Mouse (Mus musculus) MEL (cell line): ENCODE measurements around the gene Fscn2. TPM values are rescaled to one million over a fixed set of nuclear protein-coding genes. Genes with fewer than 3 reads are reported as not detected.

ENCODE experiments used
- DNase-seq: peaks from one replicate; pipeline ENCODE4 v3.0.0; 2011; ENCODE audit warnings: low read depth, low spot score
- H3K27ac ChIP-seq: 2 replicates; pipeline ENCODE4 v1.5.1; 2012; ENCODE audit warnings: low read depth, mild to moderate bottlenecking, control low read depth, low read length, moderate library complexity; ENCODE audit not compliant: control insufficient read depth
- H3K27me3 ChIP-seq, 2 experiments: fragments of 150-350 bp in 1 of 2; sonication (generic) in 1 of 2; 2 replicates each; pipeline ENCODE4 v1.6.1; 2012; ENCODE audit warnings: low read length in 2 of 2, mild to moderate bottlenecking in 2 of 2, improper control_type of control experiment in 1 of 2, moderate library complexity in 1 of 2; ENCODE audit not compliant: insufficient read depth in 2 of 2, control insufficient read depth in 1 of 2
- H3K36me3 ChIP-seq, 2 experiments: 2 replicates each; pipeline ENCODE4 v1.6.1; 2012 to 2014; ENCODE audit warnings: low read length in 2 of 2, improper control_type of control experiment in 1 of 2, inconsistent platforms in 1 of 2, mild to moderate bottlenecking in 1 of 2; ENCODE audit not compliant: insufficient read depth in 2 of 2, control insufficient read depth in 1 of 2
- H3K4me1 ChIP-seq, 2 experiments: fragments of 150-350 bp in 1 of 2; sonication (generic) in 1 of 2; 2 replicates each; pipeline ENCODE4 v1.6.1; 2012; ENCODE audit warnings: low read length in 2 of 2, improper control_type of control experiment in 1 of 2, mild to moderate bottlenecking in 1 of 2; ENCODE audit not compliant: insufficient read depth in 2 of 2, control insufficient read depth in 1 of 2
- H3K4me3 ChIP-seq, 2 experiments: fragments of 150-350 bp in 1 of 2; sonication (generic) in 1 of 2; 2 replicates each; pipeline ENCODE4 v1.5.1; 2012; ENCODE audit warnings: low read depth in 2 of 2, low read length in 2 of 2, mild to moderate bottlenecking in 2 of 2, moderate library complexity in 2 of 2, control low read depth in 1 of 2, improper control_type of control experiment in 1 of 2; ENCODE audit not compliant: control insufficient read depth in 1 of 2, insufficient read depth in 1 of 2
- H3K79me2 ChIP-seq: 2 replicates; pipeline ENCODE4 v1.6.1; 2012; ENCODE audit warnings: mild to moderate bottlenecking, low read length, moderate library complexity; ENCODE audit not compliant: control insufficient read depth, poor library complexity, insufficient read depth
- H3K9ac ChIP-seq: 2 replicates; pipeline ENCODE4 v1.6.1; 2012; ENCODE audit warnings: low read depth, mild to moderate bottlenecking, control low read depth, low read length, moderate library complexity; ENCODE audit not compliant: control insufficient read depth, poor library complexity, severe bottlenecking
- H3K9me3 ChIP-seq: fragments of 150-350 bp; sonication (generic); replicated peaks from 2 replicates; pipeline ENCODE4 v1.6.1; 2012; ENCODE audit warnings: mild to moderate bottlenecking, low read length, improper control_type of control experiment, moderate library complexity; ENCODE audit not compliant: insufficient read depth
- CHD1 ChIP-seq: IDR thresholded peaks from 2 replicates; pipeline ENCODE4 v1.6.1; 2012; ENCODE audit warnings: low read depth, mild to moderate bottlenecking, inconsistent platforms, low read length, improper control_type of control experiment
- E2F4 ChIP-seq: IDR thresholded peaks from 2 replicates; pipeline ENCODE4 v1.6.1; 2011; ENCODE audit warnings: low read depth, low read length, improper control_type of control experiment, borderline replicate concordance
- ETS1 ChIP-seq: IDR thresholded peaks from 2 replicates; pipeline ENCODE4 v1.6.1; 2012; ENCODE audit warnings: low read depth, mild to moderate bottlenecking, inconsistent platforms, low read length, improper control_type of control experiment, moderate library complexity
- GATA1 ChIP-seq: IDR thresholded peaks from 2 replicates; pipeline ENCODE4 v1.6.1; 2011; ENCODE audit warnings: low read depth, low read length, improper control_type of control experiment
- HCFC1 ChIP-seq: IDR thresholded peaks from 2 replicates; pipeline ENCODE4 v1.6.1; 2012; ENCODE audit warnings: low read depth, mild to moderate bottlenecking, inconsistent platforms, low read length, improper control_type of control experiment, moderate library complexity
- JUND ChIP-seq: IDR thresholded peaks from 2 replicates; pipeline ENCODE4 v1.6.1; 2011; ENCODE audit warnings: low read depth, mild to moderate bottlenecking, improper control_type of control experiment, low read length
- KAT2A ChIP-seq: conservative IDR thresholded peaks from 2 replicates; pipeline ENCODE4 v1.6.1; 2012; ENCODE audit warnings: low read depth, low read length, improper control_type of control experiment, inconsistent platforms
- MAZ ChIP-seq: IDR thresholded peaks from 2 replicates; pipeline ENCODE4 v1.6.1; 2012; ENCODE audit warnings: low read depth, mild to moderate bottlenecking, inconsistent platforms, low read length, improper control_type of control experiment
- MEF2A ChIP-seq: IDR thresholded peaks from 2 replicates; pipeline ENCODE4 v1.6.1; 2014; ENCODE audit warnings: low read depth, mild to moderate bottlenecking, inconsistent platforms, low read length, improper control_type of control experiment; ENCODE audit not compliant: poor library complexity, insufficient replicate concordance, severe bottlenecking; ENCODE audit errors: extremely low read depth
- MYB ChIP-seq: IDR thresholded peaks from 2 replicates; pipeline ENCODE4 v1.6.1; 2011; ENCODE audit warnings: mild to moderate bottlenecking, low read depth, low read length, improper control_type of control experiment
- MYC ChIP-seq: IDR thresholded peaks from 2 replicates; pipeline ENCODE4 v1.6.1; 2011; ENCODE audit warnings: low read depth, mild to moderate bottlenecking, low read length, improper control_type of control experiment, moderate library complexity
- NELFE ChIP-seq: IDR thresholded peaks from 2 replicates; pipeline ENCODE4 v1.6.1; 2011; ENCODE audit warnings: low read depth, low read length, improper control_type of control experiment
- NRF1 ChIP-seq: IDR thresholded peaks from 2 replicates; pipeline ENCODE4 v1.6.1; 2014; ENCODE audit warnings: low read depth, mild to moderate bottlenecking, inconsistent platforms, low read length, improper control_type of control experiment, moderate library complexity; ENCODE audit not compliant: poor library complexity, insufficient read depth, severe bottlenecking
- POLR2AphosphoS2 ChIP-seq: IDR thresholded peaks from 2 replicates; pipeline ENCODE4 v1.6.1; 2011; ENCODE audit warnings: low read length, improper control_type of control experiment
- RAD21 ChIP-seq: IDR thresholded peaks from 2 replicates; pipeline ENCODE4 v1.6.1; 2011; ENCODE audit warnings: mild to moderate bottlenecking, low read depth, low read length, improper control_type of control experiment
- RCOR1 ChIP-seq: IDR thresholded peaks from 2 replicates; pipeline ENCODE4 v1.6.1; 2012; ENCODE audit warnings: low read depth, mild to moderate bottlenecking, inconsistent platforms, low read length, improper control_type of control experiment
- SIN3A ChIP-seq: IDR thresholded peaks from 2 replicates; pipeline ENCODE4 v1.6.1; 2012; ENCODE audit warnings: low read length, improper control_type of control experiment, inconsistent platforms
- SMC3 ChIP-seq: IDR thresholded peaks from 2 replicates; pipeline ENCODE4 v1.6.1; 2011; ENCODE audit warnings: low read depth, low read length, improper control_type of control experiment
- TBP ChIP-seq: IDR thresholded peaks from 2 replicates; pipeline ENCODE4 v1.8.0; 2011; ENCODE audit warnings: low read depth, low read length, improper control_type of control experiment
- UBTF ChIP-seq: IDR thresholded peaks from 2 replicates; pipeline ENCODE4 v1.6.1; 2012; ENCODE audit warnings: low read depth, mild to moderate bottlenecking, inconsistent platforms, low read length, improper control_type of control experiment, moderate library complexity, borderline replicate concordance; ENCODE audit not compliant: insufficient read depth
- USF1 ChIP-seq: IDR thresholded peaks from 2 replicates; pipeline ENCODE4 v1.6.1; 2014; ENCODE audit warnings: low read depth, mild to moderate bottlenecking, inconsistent platforms, low read length, improper control_type of control experiment, moderate library complexity
- USF2 ChIP-seq, 2 experiments: IDR thresholded peaks; 2 replicates each; pipeline ENCODE4 v1.6.1; 2011 to 2012; ENCODE audit warnings: improper control_type of control experiment in 2 of 2, low read length in 2 of 2, borderline replicate concordance in 1 of 2, inconsistent platforms in 1 of 2, low read depth in 1 of 2, mild to moderate bottlenecking in 1 of 2; ENCODE audit not compliant: insufficient read depth in 1 of 2
- ZC3H11A ChIP-seq: IDR thresholded peaks from 2 replicates; pipeline ENCODE4 v1.6.1; 2012; ENCODE audit warnings: low read depth, mild to moderate bottlenecking, inconsistent platforms, low read length, improper control_type of control experiment
- ZKSCAN1 ChIP-seq: IDR thresholded peaks from 2 replicates; pipeline ENCODE4 v1.6.1; 2012; ENCODE audit warnings: low read depth, mild to moderate bottlenecking, inconsistent platforms, low read length, improper control_type of control experiment, moderate library complexity
- polyA plus RNA-seq, 2 experiments: library from polyadenylated mRNA; stranded (reverse) in 1 of 2; unstranded in 1 of 2; fragments of >175 nt in 1 of 2; fragments of >200 nt in 1 of 2; gene quantifications; 2 replicates each; pipeline versions ENCODE4 v1.2.1 to v1.2.4; 2012; ENCODE audit warnings: low replicate concordance in 2 of 2, low read depth in 1 of 2; ENCODE audit not compliant: insufficient read length in 2 of 2, insufficient read depth in 1 of 2, missing spikeins in 1 of 2
- total RNA-seq: library from RNA; depleted of rRNA; stranded (reverse); fragments of 300-350 nt; gene quantifications from 2 replicates; pipeline ENCODE4 v1.2.3, GENCODE M21; 2012

Gene Fscn2
- total and polyA plus RNA-seq, 3 experiments: 0.61 to 0.62 TPM; not detected in 1

DNA sequence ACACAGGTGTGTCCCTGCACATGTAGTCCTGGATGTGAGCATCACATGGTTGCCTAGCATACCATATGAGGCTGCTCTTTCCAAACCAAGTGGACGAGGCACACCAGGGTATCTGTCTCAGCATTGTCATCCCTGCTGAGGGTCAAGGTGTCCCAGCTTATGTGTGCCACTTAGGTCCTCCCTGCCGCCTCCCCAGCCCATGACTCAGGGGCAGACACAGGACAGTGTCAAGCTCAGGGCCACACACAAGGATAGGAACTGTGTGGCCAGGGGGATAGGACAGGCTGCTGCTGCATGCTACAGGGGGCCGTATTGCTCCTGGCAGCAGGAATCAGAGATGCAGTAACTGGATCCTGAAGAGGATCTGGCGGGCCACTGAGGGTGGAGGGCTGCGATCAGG, 579 bp upstream of the Fscn2 start:
- TF ChIP-seq ZC3H11A: no peak
- no peak for TF ChIP-seq SIN3A
- no peak for TF ChIP-seq ETS1
- no peak for TF ChIP-seq MEF2A
- no peak for TF ChIP-seq ZKSCAN1
- no peak for TF ChIP-seq UBTF
- Histone ChIP-seq H3K4me3 (no peak overlapping the region), H3K9me3 (no peaks in the 10 kb centered on the region), H3K36me3 (peaks cover 0 to 8% of the 10 kb centered on the region in 2 experiments; a peak in 2 of 4 replicates), H3K4me1 (peaks cover 3 to 17% of the 10 kb centered on the region in 2 experiments), H3K79me2 (no peaks in the 10 kb centered on the region), H3K9ac (no peak overlapping the region), H3K27ac (no peak overlapping the region), H3K27me3 (no peaks in the 10 kb centered on the region)
- no peak for DNase-seq

DNA sequence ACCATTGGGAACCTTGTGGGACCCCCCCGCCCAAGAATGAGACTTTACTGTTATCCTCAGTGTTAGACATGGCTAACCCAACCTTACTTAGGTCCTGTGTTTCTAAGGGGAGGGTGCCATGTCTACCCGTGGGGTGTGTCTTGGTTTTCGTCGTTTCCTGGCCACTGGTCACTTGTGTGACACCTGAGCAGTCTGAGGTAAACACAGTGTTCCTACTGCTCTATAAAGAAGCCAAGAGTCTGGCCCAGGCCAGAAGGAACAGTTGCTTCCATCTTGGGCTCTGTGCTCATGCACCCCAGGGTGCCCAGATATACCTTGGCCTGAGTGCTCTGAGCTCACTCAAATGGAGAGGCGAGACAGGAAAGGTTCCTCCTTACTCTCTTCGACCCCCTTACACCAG, 1.6 kb downstream of the Fscn2 start:
- H3K4me3 ChIP-seq: no peak overlapping the region
- H3K27ac ChIP-seq: no peak overlapping the region
- H3K9ac ChIP-seq: no peak overlapping the region
- no peaks in the 10 kb centered on the region for H3K9me3 ChIP-seq
- no peak for TF ChIP-seq ZKSCAN1
- TF ChIP-seq TBP: no peak
- no peak for TF ChIP-seq NRF1
- no peak for TF ChIP-seq KAT2A
- no peak for TF ChIP-seq E2F4
- TF ChIP-seq ZC3H11A: no peak
- no peak for TF ChIP-seq UBTF
- no peak for TF ChIP-seq RAD21
- no peak for TF ChIP-seq NELFE
- TF ChIP-seq MYC: no peak
- no peak for TF ChIP-seq POLR2AphosphoS2
- peaks cover 0 to 3% of the 10 kb centered on the region in 2 experiments; a peak in 1 of 4 replicates for H3K36me3 ChIP-seq
- no peaks in the 10 kb centered on the region for H3K27me3 ChIP-seq
- H3K79me2 ChIP-seq: no peaks in the 10 kb centered on the region
- peaks cover 0 to 10% of the 10 kb centered on the region in 2 experiments; a peak in 3 of 4 replicates for H3K4me1 ChIP-seq
- no peak for DNase-seq

DNA sequence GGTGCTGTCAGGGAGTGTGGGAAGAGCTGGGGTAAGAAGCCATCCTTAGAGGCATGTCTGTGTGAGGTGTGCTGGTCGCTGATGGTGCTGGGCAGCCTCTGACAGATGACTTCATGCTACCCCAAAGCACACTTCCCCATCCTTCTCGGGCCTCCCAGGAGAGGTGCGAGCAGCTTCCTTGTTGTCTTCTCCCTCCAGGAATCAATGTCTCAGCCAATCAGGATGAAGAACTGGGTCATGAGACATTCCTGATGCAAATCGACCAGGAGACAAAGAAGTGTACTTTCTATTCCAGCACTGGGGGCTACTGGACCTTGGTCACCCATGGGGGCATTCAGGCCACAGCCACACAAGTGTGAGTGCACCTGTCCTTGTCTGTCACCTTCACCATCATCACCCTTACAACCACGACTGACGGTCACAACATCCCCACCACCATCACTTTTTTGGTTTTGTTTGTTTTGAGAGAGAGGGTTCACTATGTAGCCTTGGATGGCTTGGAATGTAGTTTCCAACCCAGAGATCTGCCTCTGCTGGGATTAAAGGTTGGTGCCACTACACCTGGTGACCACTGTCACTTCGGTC, 5.2 kb downstream of the Fscn2 start:
- no peaks in the 10 kb centered on the region for H3K4me1 ChIP-seq
- H3K79me2 ChIP-seq: no peaks in the 10 kb centered on the region
- no peak overlapping the region for H3K9ac ChIP-seq
- no peaks in the 10 kb centered on the region for H3K9me3 ChIP-seq
- no peaks in the 10 kb centered on the region for H3K27me3 ChIP-seq
- no peaks in the 10 kb centered on the region for H3K36me3 ChIP-seq
- no peak overlapping the region for H3K4me3 ChIP-seq
- no peak for DNase-seq
- no peak overlapping the region for H3K27ac ChIP-seq
- TF ChIP-seq JUND (no peak), GATA1 (no peak), MYB (no peak), RCOR1 (no peak), UBTF (no peak), RAD21 (no peak), USF2 (IDR thresholded peaks at IDR 0.05; ENCODE audit: borderline replicate concordance in 1 of 2, insufficient read depth in 1 of 2, low read depth in 1 of 2, low read length in 2 of 2) (no peak), NELFE (no peak), MEF2A (no peak), MAZ (no peak), NRF1 (no peak), SMC3 (no peak), HCFC1 (no peak), CHD1 (no peak), USF1 (no peak), TBP (no peak)
